ENCODE assay signal across 8 mouse cellular contexts in the genomic region with DNA sequence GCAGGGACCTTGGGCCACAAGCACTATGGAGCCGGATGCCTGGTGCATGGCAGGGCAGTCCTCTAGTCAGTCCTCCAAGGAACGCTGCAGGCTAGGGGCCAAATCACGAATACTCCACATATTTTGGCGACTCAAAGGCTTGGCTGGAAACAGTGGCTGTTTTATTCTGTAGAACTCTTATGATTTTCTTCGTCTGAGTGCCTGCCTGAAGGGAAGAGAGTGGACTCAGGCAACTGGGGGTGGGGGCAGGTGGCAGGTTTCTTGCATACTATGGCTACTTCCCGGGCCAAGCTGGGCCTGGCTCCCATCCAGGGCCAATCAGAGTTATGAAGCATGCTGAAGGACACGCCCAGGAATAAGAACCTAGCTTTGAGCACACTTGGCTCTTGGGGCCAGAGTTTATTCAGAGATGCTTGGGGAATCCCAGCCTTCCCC. TPM values are rescaled to one million over a fixed set of nuclear protein-coding genes. Genes with fewer than 3 reads are reported as not detected.
DNase-seq lines count a peak whose midpoint lies in the region; ATAC-seq and TF ChIP-seq lines count a peak whose summit lies in the region.

No protein-coding gene starts in this region.

- no peak overlapping the region for H3K4me2 ChIP-seq in lung, postnatal 0 days (replicated peaks; ENCODE audit: low read depth, low read length)
- H3K4me2 ChIP-seq in liver, postnatal 0 days (ENCODE audit: low read depth, low read length), result no peak overlapping the region
- H3K4me2 ChIP-seq in midbrain, embryonic 13.5 days (replicated peaks), result no peak overlapping the region

- no peaks in the 10 kb centered on the region for H3K27me3 ChIP-seq in lung, postnatal 0 days (replicated peaks; ENCODE audit: insufficient read depth, low read length)
- H3K27me3 ChIP-seq in liver, postnatal 0 days (ENCODE audit: insufficient read depth, low read length), result no peaks in the 10 kb centered on the region
- no peaks in the 10 kb centered on the region for H3K27me3 ChIP-seq in midbrain, embryonic 13.5 days

- H3K27ac ChIP-seq in lung, postnatal 0 days (ENCODE audit: low read length), result peak overlapping the region; percentile 71; the same call in 1 of the 2 replicates
- no peak overlapping the region for H3K27ac ChIP-seq in liver, postnatal 0 days (ENCODE audit: low read depth)
- no peak overlapping the region; the same call in 1 of the 2 replicates for H3K27ac ChIP-seq in midbrain, embryonic 13.5 days

- no peaks in the 10 kb centered on the region for H3K9me3 ChIP-seq in lung, postnatal 0 days (ENCODE audit: low read length)
- no peaks in the 10 kb centered on the region for H3K9me3 ChIP-seq in liver, postnatal 0 days (ENCODE audit: low read length)
- no peaks in the 10 kb centered on the region for H3K9me3 ChIP-seq in midbrain, embryonic 13.5 days

- no peak overlapping the region for H3K9ac ChIP-seq in lung, postnatal 0 days (replicated peaks; ENCODE audit: low read depth)
- no peak overlapping the region for H3K9ac ChIP-seq in liver, postnatal 0 days (replicated peaks)
- H3K9ac ChIP-seq in midbrain, embryonic 13.5 days (replicated peaks), result no peak overlapping the region

- DNase-seq in heart, adult 11 months, result peak; percentile 96
- DNase-seq in heart, adult 8-10 months (ENCODE audit: low spot score), result no peak
- peak; percentile 42 to 67 for DNase-seq in adrenal gland, postnatal 36 days
- peak; percentile 73 for DNase-seq in heart, postnatal 4 days
- peak; percentile 88 for DNase-seq in lung, postnatal 0 days (ENCODE audit: low spot score)
- no peak for DNase-seq in urinary bladder, adult 18-20 months (ENCODE audit: low spot score in 2 of 2)
- no peak for DNase-seq in liver, postnatal 0 days

- peaks cover 18% of the 10 kb centered on the region for H3K4me1 ChIP-seq in lung, postnatal 0 days (ENCODE audit: insufficient read depth, low read depth, low read length)
- H3K4me1 ChIP-seq in liver, postnatal 0 days (ENCODE audit: insufficient read depth), result no peaks in the 10 kb centered on the region
- peaks cover 15% of the 10 kb centered on the region for H3K4me1 ChIP-seq in midbrain, embryonic 13.5 days (replicated peaks)

- no peaks in the 10 kb centered on the region for H3K36me3 ChIP-seq in lung, postnatal 0 days (ENCODE audit: insufficient read depth, low read length)
- no peaks in the 10 kb centered on the region for H3K36me3 ChIP-seq in liver, postnatal 0 days (replicated peaks; ENCODE audit: insufficient read depth, low read length)
- no peaks in the 10 kb centered on the region for H3K36me3 ChIP-seq in midbrain, embryonic 13.5 days

- ATAC-seq in lung, postnatal 0 days, result peak; percentile 91
- no peak for ATAC-seq in liver, postnatal 0 days
- no peak for ATAC-seq in midbrain, embryonic 13.5 days

- H3K4me3 ChIP-seq in lung, postnatal 0 days (ENCODE audit: low read depth, low read length), result no peak overlapping the region
- H3K4me3 ChIP-seq in liver, postnatal 0 days (ENCODE audit: low read depth, low read length), result no peak overlapping the region
- H3K4me3 ChIP-seq in midbrain, embryonic 13.5 days (replicated peaks), result no peak overlapping the region

- TF ChIP-seq CTCF in lung, postnatal 0 days (IDR thresholded peaks at IDR 0.05), result no peak
- TF ChIP-seq CTCF in liver, postnatal 0 days (IDR thresholded peaks at IDR 0.05; ENCODE audit: low read depth), result no peak

- WGBS in lung, postnatal 0 days, result 15% methylated on average over 7 of the region's 7 CpGs
- WGBS in liver, postnatal 0 days (ENCODE audit: insufficient replicate concordance), result 56% methylated on average over 7 of the region's 7 CpGs
- WGBS in midbrain, embryonic 13.5 days, result 70% methylated on average over 7 of the region's 7 CpGs

- TF ChIP-seq EP300 in lung, postnatal 0 days (IDR thresholded peaks at IDR 0.05), result peak; percentile 76
- TF ChIP-seq EP300 in liver, postnatal 0 days (IDR thresholded peaks at IDR 0.05; ENCODE audit: low read depth), result no peak

RNA-seq across cellular contexts. Expression of a gene that starts 27.1 kb away (rescaled TPM):
- total RNA-seq in heart, adult 8-10 months (2022), result 10 to 100 TPM; 18.3 to 23.9 (median 20.6) TPM
- 10 to 100 TPM; 31.1 to 34.3 TPM for total RNA-seq in adrenal gland, postnatal 36 days (2021)
- 10 to 100 TPM; 54.5 to 59.3 TPM for total RNA-seq in heart, postnatal 4 days (2021)
- polyA plus RNA-seq in lung, postnatal 0 days (2015; fragmentation: Nextera tagmentation; extraction: Ambion mirVana), result 108 and 114 TPM in 2 replicates
- 2.5 and 2.9 TPM in 2 replicates for polyA plus RNA-seq in liver, postnatal 0 days (2015; fragmentation: Nextera tagmentation; extraction: Ambion mirVana)
- 7.5 and 8.3 TPM in 2 replicates for polyA plus RNA-seq in midbrain, embryonic 13.5 days (2015; fragmentation: Nextera tagmentation; extraction: Ambion mirVana)

Comparison
In these comparisons a context has a peak if more than half of its experiments do, and no peak if none do; other contexts are left out.
1. DNase-seq: peak in heart, adult 11 months (single experiment), adrenal gland, postnatal 36 days (2 of 2), heart, postnatal 4 days (single experiment) and lung, postnatal 0 days (single experiment); none in heart, adult 8-10 months (single experiment), urinary bladder, adult 18-20 months (0 of 2) and liver, postnatal 0 days (single experiment).